Mouse (Mus musculus) MEL (cell line): ENCODE results near the gene Abcd2. TPM values are rescaled to one million over a fixed set of nuclear protein-coding genes. Genes with fewer than 3 reads are reported as not detected.

ENCODE experiments used
- DNase-seq: peaks from one replicate; pipeline ENCODE4 v3.0.0; 2011; ENCODE audit warnings: low read depth, low spot score
- H3K27ac ChIP-seq: 2 replicates; pipeline ENCODE4 v1.5.1; 2012; ENCODE audit warnings: low read depth, mild to moderate bottlenecking, control low read depth, low read length, moderate library complexity; ENCODE audit not compliant: control insufficient read depth
- H3K27me3 ChIP-seq, 2 experiments: fragments of 150-350 bp in 1 of 2; sonication (generic) in 1 of 2; 2 replicates each; pipeline ENCODE4 v1.6.1; 2012; ENCODE audit warnings: low read length in 2 of 2, mild to moderate bottlenecking in 2 of 2, improper control_type of control experiment in 1 of 2, moderate library complexity in 1 of 2; ENCODE audit not compliant: insufficient read depth in 2 of 2, control insufficient read depth in 1 of 2
- H3K36me3 ChIP-seq, 2 experiments: 2 replicates each; pipeline ENCODE4 v1.6.1; 2012 to 2014; ENCODE audit warnings: low read length in 2 of 2, improper control_type of control experiment in 1 of 2, inconsistent platforms in 1 of 2, mild to moderate bottlenecking in 1 of 2; ENCODE audit not compliant: insufficient read depth in 2 of 2, control insufficient read depth in 1 of 2
- H3K4me1 ChIP-seq, 2 experiments: fragments of 150-350 bp in 1 of 2; sonication (generic) in 1 of 2; 2 replicates each; pipeline ENCODE4 v1.6.1; 2012; ENCODE audit warnings: low read length in 2 of 2, improper control_type of control experiment in 1 of 2, mild to moderate bottlenecking in 1 of 2; ENCODE audit not compliant: insufficient read depth in 2 of 2, control insufficient read depth in 1 of 2
- H3K4me3 ChIP-seq, 2 experiments: fragments of 150-350 bp in 1 of 2; sonication (generic) in 1 of 2; 2 replicates each; pipeline ENCODE4 v1.5.1; 2012; ENCODE audit warnings: low read depth in 2 of 2, low read length in 2 of 2, mild to moderate bottlenecking in 2 of 2, moderate library complexity in 2 of 2, control low read depth in 1 of 2, improper control_type of control experiment in 1 of 2; ENCODE audit not compliant: control insufficient read depth in 1 of 2, insufficient read depth in 1 of 2
- H3K79me2 ChIP-seq: 2 replicates; pipeline ENCODE4 v1.6.1; 2012; ENCODE audit warnings: mild to moderate bottlenecking, low read length, moderate library complexity; ENCODE audit not compliant: control insufficient read depth, poor library complexity, insufficient read depth
- H3K9ac ChIP-seq: 2 replicates; pipeline ENCODE4 v1.6.1; 2012; ENCODE audit warnings: low read depth, mild to moderate bottlenecking, control low read depth, low read length, moderate library complexity; ENCODE audit not compliant: control insufficient read depth, poor library complexity, severe bottlenecking
- H3K9me3 ChIP-seq: fragments of 150-350 bp; sonication (generic); replicated peaks from 2 replicates; pipeline ENCODE4 v1.6.1; 2012; ENCODE audit warnings: mild to moderate bottlenecking, low read length, improper control_type of control experiment, moderate library complexity; ENCODE audit not compliant: insufficient read depth
- CHD2 ChIP-seq: IDR thresholded peaks from 2 replicates; pipeline ENCODE4 v1.6.1; 2011; ENCODE audit warnings: low read length, improper control_type of control experiment
- CTCF ChIP-seq, 3 experiments: IDR thresholded peaks in 2 of 3; conservative IDR thresholded peaks in 1 of 3; 2 replicates each; pipeline ENCODE4 v1.5.1; 2011 to 2012; ENCODE audit warnings: low read length in 3 of 3, low read depth in 2 of 3, mild to moderate bottlenecking in 2 of 3, improper control_type of control experiment in 1 of 3, inconsistent platforms in 1 of 3, mixed read lengths in 1 of 3, moderate library complexity in 1 of 3; ENCODE audit not compliant: control insufficient read depth in 1 of 3, insufficient read depth in 1 of 3, poor library complexity in 1 of 3, severe bottlenecking in 1 of 3
- E2F4 ChIP-seq: IDR thresholded peaks from 2 replicates; pipeline ENCODE4 v1.6.1; 2011; ENCODE audit warnings: low read depth, low read length, improper control_type of control experiment, borderline replicate concordance
- GABPA ChIP-seq: IDR thresholded peaks from 2 replicates; pipeline ENCODE4 v1.6.1; 2012; ENCODE audit warnings: low read depth, mild to moderate bottlenecking, inconsistent platforms, low read length, improper control_type of control experiment, moderate library complexity
- HCFC1 ChIP-seq: IDR thresholded peaks from 2 replicates; pipeline ENCODE4 v1.6.1; 2012; ENCODE audit warnings: low read depth, mild to moderate bottlenecking, inconsistent platforms, low read length, improper control_type of control experiment, moderate library complexity
- MAFK ChIP-seq: IDR thresholded peaks from 2 replicates; pipeline ENCODE4 v1.6.1; 2011; ENCODE audit warnings: low read depth, mild to moderate bottlenecking, low read length, improper control_type of control experiment, borderline replicate concordance
- MAX ChIP-seq: IDR thresholded peaks from 2 replicates; pipeline ENCODE4 v1.6.1; 2011; ENCODE audit warnings: low read length, improper control_type of control experiment
- MEF2A ChIP-seq: IDR thresholded peaks from 2 replicates; pipeline ENCODE4 v1.6.1; 2014; ENCODE audit warnings: low read depth, mild to moderate bottlenecking, inconsistent platforms, low read length, improper control_type of control experiment; ENCODE audit not compliant: poor library complexity, insufficient replicate concordance, severe bottlenecking; ENCODE audit errors: extremely low read depth
- MYB ChIP-seq: IDR thresholded peaks from 2 replicates; pipeline ENCODE4 v1.6.1; 2011; ENCODE audit warnings: mild to moderate bottlenecking, low read depth, low read length, improper control_type of control experiment
- NELFE ChIP-seq: IDR thresholded peaks from 2 replicates; pipeline ENCODE4 v1.6.1; 2011; ENCODE audit warnings: low read depth, low read length, improper control_type of control experiment
- NRF1 ChIP-seq: IDR thresholded peaks from 2 replicates; pipeline ENCODE4 v1.6.1; 2014; ENCODE audit warnings: low read depth, mild to moderate bottlenecking, inconsistent platforms, low read length, improper control_type of control experiment, moderate library complexity; ENCODE audit not compliant: poor library complexity, insufficient read depth, severe bottlenecking
- POLR2A ChIP-seq, 2 experiments: IDR thresholded peaks; 2 replicates each; pipeline ENCODE4 v1.6.1; 2011 to 2012; ENCODE audit warnings: low read length in 2 of 2, mild to moderate bottlenecking in 2 of 2, control low read depth in 1 of 2, improper control_type of control experiment in 1 of 2, low read depth in 1 of 2, moderate library complexity in 1 of 2; ENCODE audit not compliant: control insufficient read depth in 1 of 2, insufficient read depth in 1 of 2, poor library complexity in 1 of 2
- SMC3 ChIP-seq: IDR thresholded peaks from 2 replicates; pipeline ENCODE4 v1.6.1; 2011; ENCODE audit warnings: low read depth, low read length, improper control_type of control experiment
- TCF12 ChIP-seq: IDR thresholded peaks from 2 replicates; pipeline ENCODE4 v1.6.1; 2014; ENCODE audit warnings: low read depth, mild to moderate bottlenecking, inconsistent platforms, low read length, improper control_type of control experiment, moderate library complexity
- USF1 ChIP-seq: IDR thresholded peaks from 2 replicates; pipeline ENCODE4 v1.6.1; 2014; ENCODE audit warnings: low read depth, mild to moderate bottlenecking, inconsistent platforms, low read length, improper control_type of control experiment, moderate library complexity
- USF2 ChIP-seq, 2 experiments: IDR thresholded peaks; 2 replicates each; pipeline ENCODE4 v1.6.1; 2011 to 2012; ENCODE audit warnings: improper control_type of control experiment in 2 of 2, low read length in 2 of 2, borderline replicate concordance in 1 of 2, inconsistent platforms in 1 of 2, low read depth in 1 of 2, mild to moderate bottlenecking in 1 of 2; ENCODE audit not compliant: insufficient read depth in 1 of 2
- ZC3H11A ChIP-seq: IDR thresholded peaks from 2 replicates; pipeline ENCODE4 v1.6.1; 2012; ENCODE audit warnings: low read depth, mild to moderate bottlenecking, inconsistent platforms, low read length, improper control_type of control experiment
- ZKSCAN1 ChIP-seq: IDR thresholded peaks from 2 replicates; pipeline ENCODE4 v1.6.1; 2012; ENCODE audit warnings: low read depth, mild to moderate bottlenecking, inconsistent platforms, low read length, improper control_type of control experiment, moderate library complexity
- ZMIZ1 ChIP-seq: IDR thresholded peaks from 2 replicates; pipeline ENCODE4 v1.6.1; 2012; ENCODE audit warnings: low read depth, mild to moderate bottlenecking, inconsistent platforms, low read length, improper control_type of control experiment, moderate library complexity
- polyA plus RNA-seq, 2 experiments: library from polyadenylated mRNA; stranded (reverse) in 1 of 2; unstranded in 1 of 2; fragments of >175 nt in 1 of 2; fragments of >200 nt in 1 of 2; gene quantifications; 2 replicates each; pipeline versions ENCODE4 v1.2.1 to v1.2.4; 2012; ENCODE audit warnings: low replicate concordance in 2 of 2, low read depth in 1 of 2; ENCODE audit not compliant: insufficient read length in 2 of 2, insufficient read depth in 1 of 2, missing spikeins in 1 of 2
- total RNA-seq: library from RNA; depleted of rRNA; stranded (reverse); fragments of 300-350 nt; gene quantifications from 2 replicates; pipeline ENCODE4 v1.2.3, GENCODE M21; 2012

Gene Abcd2
- total and polyA plus RNA-seq, 3 experiments: not detected

DNA sequence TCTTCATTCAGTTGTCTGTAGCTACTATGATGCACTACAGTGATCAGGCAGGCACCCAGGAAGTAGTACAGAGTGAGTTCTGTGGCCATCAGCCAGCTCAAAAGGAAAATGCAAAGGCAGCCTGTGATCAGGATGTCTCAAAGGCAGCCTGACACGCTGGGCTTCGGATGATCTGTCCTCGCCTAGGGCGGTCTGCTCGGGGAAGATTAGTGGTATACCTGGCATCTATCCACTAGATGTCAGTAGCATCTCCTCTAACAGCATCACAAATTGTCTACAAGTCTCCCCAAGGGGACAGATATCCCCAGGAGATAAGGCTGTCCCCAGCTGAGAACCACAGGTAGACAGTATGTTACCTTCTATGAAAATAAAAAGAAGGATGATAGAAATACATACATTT is 26.6 kb downstream of the Abcd2 start:
- H3K9me3 ChIP-seq: no peaks in the 10 kb centered on the region
- no peak for TF ChIP-seq CHD2
- TF ChIP-seq MAFK: no peak
- no peak for TF ChIP-seq MEF2A
- TF ChIP-seq POLR2A (IDR thresholded peaks at IDR 0.05; ENCODE audit: control insufficient read depth in 1 of 2, insufficient read depth in 1 of 2, low read depth in 1 of 2, low read length in 2 of 2, poor library complexity in 1 of 2): no peak
- TF ChIP-seq CTCF (IDR thresholded peaks at IDR 0.05 in 2 of 3, conservative IDR thresholded peaks at IDR 0.05 in 1 of 3; ENCODE audit: control insufficient read depth in 1 of 3, insufficient read depth in 1 of 3, low read depth in 2 of 3, low read length in 3 of 3, poor library complexity in 1 of 3, severe bottlenecking in 1 of 3): no peak
- no peak for TF ChIP-seq SMC3
- no peak for TF ChIP-seq ZMIZ1
- no peak overlapping the region for H3K9ac ChIP-seq
- no peaks in the 10 kb centered on the region for H3K4me1 ChIP-seq
- DNase-seq: no peak
- H3K27me3 ChIP-seq: no peaks in the 10 kb centered on the region
- no peaks in the 10 kb centered on the region for H3K79me2 ChIP-seq
- H3K27ac ChIP-seq: no peak overlapping the region
- no peak overlapping the region for H3K4me3 ChIP-seq
- H3K36me3 ChIP-seq: no peaks in the 10 kb centered on the region

DNA sequence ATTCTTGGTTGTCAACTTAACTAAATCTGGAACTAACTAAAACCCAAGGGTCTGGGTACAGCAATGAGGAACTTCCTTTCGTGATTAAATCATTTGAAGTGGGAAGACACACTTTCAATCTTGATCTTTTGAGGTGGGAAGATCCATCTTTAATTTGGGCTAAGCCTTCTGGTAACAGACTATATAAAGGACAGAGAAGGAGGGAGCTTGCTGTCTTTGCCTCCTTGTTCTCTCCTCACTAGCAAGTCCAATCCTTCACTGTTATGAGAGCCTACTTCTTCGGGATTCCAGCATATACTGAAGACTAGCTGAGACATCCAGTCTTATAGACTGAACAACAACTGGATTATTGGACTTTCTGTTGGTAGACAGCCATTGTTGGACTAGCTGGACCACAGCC is 28.1 kb downstream of the Abcd2 start:
- H3K9ac ChIP-seq: no peak overlapping the region
- no peaks in the 10 kb centered on the region for H3K4me1 ChIP-seq
- DNase-seq: no peak
- TF ChIP-seq ZC3H11A: no peak
- TF ChIP-seq HCFC1: no peak
- TF ChIP-seq POLR2A (IDR thresholded peaks at IDR 0.05; ENCODE audit: control insufficient read depth in 1 of 2, insufficient read depth in 1 of 2, low read depth in 1 of 2, low read length in 2 of 2, poor library complexity in 1 of 2): no peak
- TF ChIP-seq CTCF (IDR thresholded peaks at IDR 0.05 in 2 of 3, conservative IDR thresholded peaks at IDR 0.05 in 1 of 3; ENCODE audit: control insufficient read depth in 1 of 3, insufficient read depth in 1 of 3, low read depth in 2 of 3, low read length in 3 of 3, poor library complexity in 1 of 3, severe bottlenecking in 1 of 3): no peak
- TF ChIP-seq USF2 (IDR thresholded peaks at IDR 0.05; ENCODE audit: borderline replicate concordance in 1 of 2, insufficient read depth in 1 of 2, low read depth in 1 of 2, low read length in 2 of 2): no peak
- no peak for TF ChIP-seq USF1
- TF ChIP-seq MAFK: no peak
- no peak for TF ChIP-seq MAX
- TF ChIP-seq NRF1: no peak
- no peak for TF ChIP-seq MYB
- no peak for TF ChIP-seq ZMIZ1
- TF ChIP-seq TCF12: no peak
- TF ChIP-seq GABPA: no peak
- TF ChIP-seq ZKSCAN1: no peak
- TF ChIP-seq E2F4: no peak
- no peak for TF ChIP-seq NELFE
- no peak overlapping the region for H3K27ac ChIP-seq
- H3K27me3 ChIP-seq: no peaks in the 10 kb centered on the region
- no peak overlapping the region for H3K4me3 ChIP-seq
- H3K36me3 ChIP-seq: no peaks in the 10 kb centered on the region
- H3K79me2 ChIP-seq: no peaks in the 10 kb centered on the region
- no peaks in the 10 kb centered on the region for H3K9me3 ChIP-seq
